Comparison of ENCODE assay signal across 9 mouse cellular contexts in genomic region chr2:93418396-93418795, GRCm38 (mm10). TPM values are rescaled to one million over a fixed set of nuclear protein-coding genes. Genes with fewer than 3 reads are reported as not detected.
DNase-seq lines count a peak whose midpoint lies in the region; ATAC-seq and TF ChIP-seq lines count a peak whose summit lies in the region.
"Had no signal": no experiment of that assay in that cellular context is flagged by ENCODE, and none has a peak within 500 bp of the region (broad histone marks: within the 10 kb centered on the region; RNA-seq: fewer than 3 reads in every experiment).

No protein-coding gene starts in this region.

- H3K79me2 ChIP-seq in MEL (ENCODE audit: control insufficient read depth, insufficient read depth, low read length, poor library complexity): no peaks in the 10 kb centered on the region

- H3K27ac ChIP-seq in MEL (ENCODE audit: control insufficient read depth, low read depth, low read length): no peak overlapping the region
- H3K27ac ChIP-seq in forebrain, embryonic 14.5 days (ENCODE audit: low read depth, low read length): no peak overlapping the region
- no peak overlapping the region for H3K27ac ChIP-seq in layer of hippocampus, adult 2 months
- H3K27ac ChIP-seq in lung, embryonic 16.5 days (ENCODE audit: low read length): no peak overlapping the region
- H3K27ac ChIP-seq: liver, embryonic 15.5 days had no signal

- TF ChIP-seq CTCF in MEL (IDR thresholded peaks at IDR 0.05 in 2 of 3, conservative IDR thresholded peaks at IDR 0.05 in 1 of 3; ENCODE audit: control insufficient read depth in 1 of 3, insufficient read depth in 1 of 3, low read depth in 2 of 3, low read length in 3 of 3, poor library complexity in 1 of 3, severe bottlenecking in 1 of 3): peak; percentile 81 to 92 (median 92)
- peak; percentile 86 for TF ChIP-seq CTCF in layer of hippocampus, adult 2 months (conservative IDR thresholded peaks at IDR 0.05)

- no peak overlapping the region for H3K4me2 ChIP-seq in forebrain, embryonic 14.5 days (ENCODE audit: low read length)
- no peak overlapping the region for H3K4me2 ChIP-seq in lung, embryonic 16.5 days (ENCODE audit: low read depth, low read length)
- H3K4me2 ChIP-seq: liver, embryonic 15.5 days had no signal

- 12% methylated on average over 8 of the region's 8 CpGs for WGBS in forebrain, embryonic 14.5 days
- WGBS in lung, embryonic 16.5 days: 10% methylated on average over 8 of the region's 8 CpGs

- peak; percentile 79 for TF ChIP-seq RAD21 in MEL (IDR thresholded peaks at IDR 0.05; ENCODE audit: low read depth, low read length)

- no peak for TF ChIP-seq POLR2A in MEL (IDR thresholded peaks at IDR 0.05; ENCODE audit: control insufficient read depth in 1 of 2, insufficient read depth in 1 of 2, low read depth in 1 of 2, low read length in 2 of 2, poor library complexity in 1 of 2)

- H3K36me3 ChIP-seq in MEL (ENCODE audit: control insufficient read depth in 1 of 2, insufficient read depth in 2 of 2, low read length in 2 of 2): peaks cover 0 to 9% of the 10 kb centered on the region in 2 experiments; a peak in 3 of 4 replicates
- H3K36me3 ChIP-seq in forebrain, embryonic 14.5 days (ENCODE audit: control insufficient read depth, insufficient read depth, low read length): no peaks in the 10 kb centered on the region
- no peaks in the 10 kb centered on the region for H3K36me3 ChIP-seq in lung, embryonic 16.5 days (ENCODE audit: control insufficient read depth, insufficient read depth, low read length)

- no peaks in the 10 kb centered on the region for H3K9me3 ChIP-seq in MEL (replicated peaks; ENCODE audit: insufficient read depth, low read length)
- no peaks in the 10 kb centered on the region for H3K9me3 ChIP-seq in forebrain, embryonic 14.5 days (replicated peaks; ENCODE audit: control insufficient read depth, low read length)
- no peaks in the 10 kb centered on the region for H3K9me3 ChIP-seq in lung, embryonic 16.5 days (ENCODE audit: control insufficient read depth, low read length)
- H3K9me3 ChIP-seq: liver, embryonic 15.5 days had no signal

- peak; percentile 66 for ATAC-seq in forebrain, embryonic 14.5 days
- peak; percentile 51 for ATAC-seq in lung, embryonic 16.5 days (ENCODE audit: low read depth)

- peaks cover 11 to 16% of the 10 kb centered on the region in 2 experiments; a peak in 3 of 4 replicates for H3K4me1 ChIP-seq in MEL (ENCODE audit: control insufficient read depth in 1 of 2, insufficient read depth in 2 of 2, low read length in 2 of 2)
- H3K4me1 ChIP-seq in forebrain, embryonic 14.5 days (ENCODE audit: control insufficient read depth, insufficient read depth, low read length): no peaks in the 10 kb centered on the region
- H3K4me1 ChIP-seq in lung, embryonic 16.5 days (replicated peaks; ENCODE audit: control insufficient read depth, insufficient read depth, low read length): no peaks in the 10 kb centered on the region

- peak; percentile 80 for DNase-seq in MEL (ENCODE audit: low read depth, low spot score)
- DNase-seq in cerebellum, adult 11 months: peak; percentile 79
- DNase-seq in forebrain, embryonic 14.5 days (ENCODE audit: low spot score): peak; percentile 87
- DNase-seq in heart, postnatal 4 days: peak; percentile 89
- peak; percentile 66 to 90 for DNase-seq in layer of hippocampus, adult 2 months (ENCODE audit: low spot score in 2 of 2)
- DNase-seq in ovary, postnatal 36 days (ENCODE audit: low spot score): peak; percentile 72
- peak; percentile 87 for DNase-seq in thymus, postnatal 14 days

- H3K4me3 ChIP-seq in MEL (ENCODE audit: control insufficient read depth in 1 of 2, insufficient read depth in 1 of 2, low read depth in 2 of 2, low read length in 2 of 2): no peak overlapping the region
- no peak overlapping the region for H3K4me3 ChIP-seq in forebrain, embryonic 14.5 days (ENCODE audit: low read depth, low read length)
- H3K4me3 ChIP-seq in layer of hippocampus, adult 2 months: no peak overlapping the region
- no peak overlapping the region for H3K4me3 ChIP-seq in lung, embryonic 16.5 days (ENCODE audit: low read length)
- H3K4me3 ChIP-seq: liver, embryonic 15.5 days had no signal

- TF ChIP-seq EP300 in MEL (IDR thresholded peaks at IDR 0.05; ENCODE audit: low read depth in 1 of 2, low read length in 2 of 2): no peak

- no peaks in the 10 kb centered on the region for H3K27me3 ChIP-seq in MEL (ENCODE audit: control insufficient read depth in 1 of 2, insufficient read depth in 2 of 2, low read length in 2 of 2)
- no peaks in the 10 kb centered on the region for H3K27me3 ChIP-seq in forebrain, embryonic 14.5 days (replicated peaks; ENCODE audit: control insufficient read depth, insufficient read depth, low read length)
- no peaks in the 10 kb centered on the region for H3K27me3 ChIP-seq in lung, embryonic 16.5 days (ENCODE audit: control insufficient read depth, insufficient read depth, low read depth, low read length)
- H3K27me3 ChIP-seq: liver, embryonic 15.5 days had no signal

- H3K9ac ChIP-seq in MEL (ENCODE audit: control insufficient read depth, low read depth, low read length, poor library complexity, severe bottlenecking): no peak overlapping the region
- H3K9ac ChIP-seq in forebrain, embryonic 14.5 days (ENCODE audit: low read length): no peak overlapping the region
- no peak overlapping the region for H3K9ac ChIP-seq in lung, embryonic 16.5 days (ENCODE audit: low read length)
- H3K9ac ChIP-seq: liver, embryonic 15.5 days had no signal

TF ChIP-seq in MEL, 35 proteins besides CTCF, POLR2A, EP300 and RAD21:
- TF ChIP-seq SMC3 (IDR thresholded peaks at IDR 0.05; ENCODE audit: low read depth, low read length) (peak; percentile 84), JUND (IDR thresholded peaks at IDR 0.05; ENCODE audit: low read depth, low read length) (no peak), ZMIZ1 (IDR thresholded peaks at IDR 0.05; ENCODE audit: low read depth, low read length) (no peak), ELF1 (IDR thresholded peaks at IDR 0.05; ENCODE audit: low read depth, low read length) (no peak), POLR2AphosphoS5 (IDR thresholded peaks at IDR 0.05; ENCODE audit: borderline replicate concordance, low read depth, low read length) (no peak), UBTF (IDR thresholded peaks at IDR 0.05; ENCODE audit: borderline replicate concordance, insufficient read depth, low read depth, low read length) (no peak), ZC3H11A (IDR thresholded peaks at IDR 0.05; ENCODE audit: low read depth, low read length) (peak; percentile 58), USF2 (IDR thresholded peaks at IDR 0.05; ENCODE audit: borderline replicate concordance in 1 of 2, insufficient read depth in 1 of 2, low read depth in 1 of 2, low read length in 2 of 2) (no peak), BHLHE40 (IDR thresholded peaks at IDR 0.05; ENCODE audit: borderline replicate concordance, low read depth, low read length) (no peak), HCFC1 (IDR thresholded peaks at IDR 0.05; ENCODE audit: low read depth, low read length) (no peak), GATA1 (IDR thresholded peaks at IDR 0.05; ENCODE audit: low read depth, low read length) (no peak)
TF ChIP-seq in MEL: peak in this region for 2.

RNA-seq across cellular contexts. Expression of gene Cd82, which starts 44.5 kb away (rescaled TPM):
- total RNA-seq in MEL (2012; rRNA removed): 24.4 and 37.6 TPM in 2 replicates
- 10 to 100 TPM in 1 of 2 experiments, not detected in 1; 59.7 TPM for polyA plus RNA-seq in MEL (2012; ENCODE audit: insufficient read depth in 1 of 2, insufficient read length in 2 of 2, low read depth in 1 of 2, low replicate concordance in 2 of 2, missing spikeins in 1 of 2)
- polyA plus RNA-seq in forebrain, embryonic 14.5 days (2014; fragmentation: Nextera tagmentation; extraction: Ambion mirVana): 16.8 and 18.6 TPM in 2 replicates
- 10 to 100 TPM; 18.4 to 19.7 TPM for total RNA-seq in heart, postnatal 4 days (2021)
- total RNA-seq in layer of hippocampus, adult 2 months (2021): 10 to 100 TPM; 17.2 to 17.9 TPM
- polyA plus RNA-seq in lung, embryonic 16.5 days (2015; fragmentation: Nextera tagmentation; extraction: Ambion mirVana): 63.6 and 81.5 TPM in 2 replicates
